Mouse (Mus musculus) G1E (cell line): ENCODE results near the gene Fam43a.

Experiments used
- CTCF ChIP-seq: IDR thresholded peaks from 2 replicates; pipeline ENCODE4 v1.5.1; 2012; ENCODE audit warnings: low read depth, low read length, inconsistent platforms, mixed read lengths
- GATA1 ChIP-seq: IDR thresholded peaks from 2 replicates; pipeline ENCODE4 v1.6.1; 2012; ENCODE audit warnings: borderline replicate concordance, low read length, inconsistent platforms, mixed read lengths
- GATA2 ChIP-seq: IDR thresholded peaks from 2 replicates; pipeline ENCODE4 v1.6.1; 2012; ENCODE audit warnings: low read depth, low read length, inconsistent platforms, borderline replicate concordance
- POLR2AphosphoS5 ChIP-seq: IDR thresholded peaks from 2 replicates; pipeline ENCODE4 v1.6.1; 2012; ENCODE audit warnings: low read depth, low read length, inconsistent platforms; ENCODE audit not compliant: insufficient replicate concordance
- TAL1 ChIP-seq: conservative IDR thresholded peaks from 2 replicates; pipeline ENCODE4 v1.6.1; 2012; ENCODE audit warnings: low read depth, low read length, inconsistent platforms, mixed read lengths

DNA sequence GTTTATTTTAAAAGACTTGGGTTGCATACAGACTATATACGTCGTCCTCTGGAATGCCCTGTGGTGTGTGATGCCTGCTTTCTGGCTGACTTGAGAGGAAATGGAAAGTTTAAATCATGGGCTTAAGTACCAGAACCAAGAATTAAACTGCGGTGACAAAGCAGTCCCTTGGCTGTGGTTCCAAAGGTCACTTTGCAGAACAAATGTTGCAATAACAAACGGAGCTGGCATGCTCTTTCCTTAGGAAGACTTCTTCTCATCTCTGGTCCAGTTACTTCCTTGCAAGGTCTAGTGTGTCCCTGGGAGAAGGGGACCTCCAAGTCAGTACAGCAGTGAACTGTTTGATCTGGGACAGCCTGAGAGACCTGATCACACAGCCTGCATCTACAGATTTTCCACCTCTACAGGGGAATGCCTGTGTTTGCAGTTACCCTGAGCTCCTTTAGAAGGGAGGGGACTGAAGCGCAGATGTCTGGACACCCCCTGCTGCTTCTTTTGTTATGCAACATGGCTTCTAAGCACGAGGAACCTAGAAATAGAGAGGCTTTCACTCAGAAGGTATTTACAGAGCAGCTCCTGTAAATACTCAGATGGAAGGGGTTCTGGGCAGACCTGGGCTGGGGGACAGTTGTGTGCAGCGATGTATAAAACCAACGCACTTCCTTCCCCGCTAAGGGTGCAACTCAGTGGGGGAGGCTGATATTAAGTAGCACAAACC is 46.5 kb downstream of the Fam43a start:
- no peak for TF ChIP-seq CTCF
- no peak for TF ChIP-seq TAL1
- no peak for TF ChIP-seq GATA1
- TF ChIP-seq POLR2AphosphoS5, result no peak
- no peak for TF ChIP-seq GATA2
